Mouse (Mus musculus): ENCODE results near the gene Tfap2d. TPM values are rescaled to one million over a fixed set of nuclear protein-coding genes. Genes with fewer than 3 reads are reported as not detected.

Tfap2d gene
- polyA plus RNA-seq, 1 experiment from 2014 or later = not detected

GRCm38 (mm10) chr1:19109711-19110110 is 6.9 kb downstream of the Tfap2d start:
- WGBS = under 1% methylated on average over 16 of the region's 16 CpGs
- H3K27me3 ChIP-seq (replicated peaks) = peaks cover 93% of the 10 kb centered on the region

GRCm38 (mm10) chr1:19110211-19110610 is 7.4 kb downstream of the Tfap2d start:
- H3K27me3 ChIP-seq (replicated peaks) = peaks cover 88% of the 10 kb centered on the region
- no peaks in the 10 kb centered on the region for H3K9me3 ChIP-seq
- H3K27ac ChIP-seq (replicated peaks) = no peak overlapping the region
- H3K4me3 ChIP-seq = no peak overlapping the region
- H3K4me1 ChIP-seq = no peaks in the 10 kb centered on the region
- no peak overlapping the region for H3K4me2 ChIP-seq
- no peak for ATAC-seq (ENCODE audit: extremely low read depth, insufficient number of reproducible peaks, low FRiP score, low TSS enrichment)
- 3% methylated on average over 5 of the region's 5 CpGs for WGBS
- H3K36me3 ChIP-seq = no peaks in the 10 kb centered on the region
- H3K9ac ChIP-seq = no peak overlapping the region

More at GRCm38 (mm10) chr1:19109711-19110110, 6.9 kb downstream of the Tfap2d start:
- Histone ChIP-seq H3K27ac (replicated peaks) (no peak overlapping the region), H3K4me3 (no peak overlapping the region), H3K9me3 (no peaks in the 10 kb centered on the region), H3K36me3 (no peaks in the 10 kb centered on the region), H3K4me2 (peak overlapping the region; percentile 32; the same call in 1 of the 2 replicates), H3K4me1 (no peaks in the 10 kb centered on the region), H3K9ac (no peak overlapping the region)
- ATAC-seq (ENCODE audit: extremely low read depth, insufficient number of reproducible peaks, low FRiP score, low TSS enrichment) = no peak

GRCm38 (mm10) chr1:19111020-19111419 is 8.2 kb downstream of the Tfap2d start:
- Histone ChIP-seq H3K9me3 (no peaks in the 10 kb centered on the region), H3K36me3 (no peaks in the 10 kb centered on the region), H3K4me1 (no peaks in the 10 kb centered on the region), H3K4me2 (no peak overlapping the region), H3K27ac (replicated peaks) (no peak overlapping the region), H3K4me3 (no peak overlapping the region), H3K9ac (no peak overlapping the region), H3K27me3 (replicated peaks) (peaks cover 79% of the 10 kb centered on the region)
- 2% methylated on average over 22 of the region's 22 CpGs for WGBS
- no peak for ATAC-seq (ENCODE audit: extremely low read depth, insufficient number of reproducible peaks, low FRiP score, low TSS enrichment)

- Histone ChIP-seq H3K9ac (no peak overlapping the region), H3K36me3 (no peaks in the 10 kb centered on the region), H3K27ac (replicated peaks) (no peak overlapping the region), H3K4me1 (no peaks in the 10 kb centered on the region), H3K9me3 (no peaks in the 10 kb centered on the region), H3K27me3 (replicated peaks) (0 out of 2 replicates have a peak, but pooled peaks cover 4% of the 10 kb centered on the region), H3K4me2 (no peak overlapping the region), H3K4me3 (no peak overlapping the region)
- WGBS = 4% methylated on average over 4 of the region's 4 CpGs
- no peak for ATAC-seq (ENCODE audit: extremely low read depth, insufficient number of reproducible peaks, low FRiP score, low TSS enrichment)
These were observed 76.0 kb downstream of the Tfap2d start for GRCm38 (mm10) chr1:19178742-19179397.

- Histone ChIP-seq H3K36me3 (no peaks in the 10 kb centered on the region), H3K4me1 (peaks cover 4% of the 10 kb centered on the region; the same call in 1 of the 2 replicates), H3K27ac (replicated peaks) (no peak overlapping the region), H3K9me3 (no peaks in the 10 kb centered on the region), H3K4me3 (peak overlapping the region; percentile 46), H3K9ac (no peak overlapping the region), H3K27me3 (replicated peaks) (peaks cover 41% of the 10 kb centered on the region), H3K4me2 (peak overlapping the region; percentile 68)
- 2% methylated on average over 12 of the region's 12 CpGs for WGBS
- ATAC-seq (ENCODE audit: extremely low read depth, insufficient number of reproducible peaks, low FRiP score, low TSS enrichment) = no peak
These were observed 102.8 kb downstream of the Tfap2d start for GRCm38 (mm10) chr1:19205649-19206048.

- ATAC-seq (ENCODE audit: extremely low read depth, insufficient number of reproducible peaks, low FRiP score, low TSS enrichment) = no peak
- Histone ChIP-seq H3K36me3 (no peaks in the 10 kb centered on the region), H3K4me1 (peaks cover 4% of the 10 kb centered on the region; the same call in 1 of the 2 replicates), H3K27ac (replicated peaks) (no peak overlapping the region), H3K4me2 (peak overlapping the region; percentile 68), H3K9me3 (no peaks in the 10 kb centered on the region), H3K27me3 (replicated peaks) (peaks cover 46% of the 10 kb centered on the region), H3K4me3 (peak overlapping the region; percentile 46), H3K9ac (no peak overlapping the region)
- 1% methylated on average over 7 of the region's 7 CpGs for WGBS
These were observed 103.4 kb downstream of the Tfap2d start for GRCm38 (mm10) chr1:19206194-19206593.

GRCm38 (mm10) chr1:19207611-19208010 is 104.8 kb downstream of the Tfap2d start:
- 6% methylated on average over 4 of the region's 4 CpGs for WGBS
- H3K27ac ChIP-seq (replicated peaks) = no peak overlapping the region
- ATAC-seq (ENCODE audit: extremely low read depth, insufficient number of reproducible peaks, low FRiP score, low TSS enrichment) = no peak
- H3K27me3 ChIP-seq (replicated peaks) = peaks cover 61% of the 10 kb centered on the region
- no peak overlapping the region for H3K9ac ChIP-seq
- no peak overlapping the region for H3K4me2 ChIP-seq
- no peaks in the 10 kb centered on the region for H3K9me3 ChIP-seq
- H3K4me1 ChIP-seq = peaks cover 4% of the 10 kb centered on the region; the same call in 1 of the 2 replicates
- no peaks in the 10 kb centered on the region for H3K36me3 ChIP-seq
- no peak overlapping the region for H3K4me3 ChIP-seq

GRCm38 (mm10) chr1:19208641-19209358 is 106.0 kb downstream of the Tfap2d start, which contains the start of gene Tfap2b:
Tfap2b (plus strand) TSS chr1:19208914.
- Histone ChIP-seq H3K4me1 (peaks cover 4% of the 10 kb centered on the region; the same call in 1 of the 2 replicates), H3K36me3 (no peaks in the 10 kb centered on the region), H3K27ac (replicated peaks) (no peak within 1 kb of the TSS), H3K9me3 (no peaks in the 10 kb centered on the region), H3K4me2 (peak within 1 kb of the TSS; percentile 62), H3K27me3 (replicated peaks) (peaks cover 68% of the 10 kb centered on the region), H3K9ac (0 out of 2 replicates have a peak within 1 kb of the TSS, but pooled peaks have one; percentile 1), H3K4me3 (peak within 1 kb of the TSS; percentile 42)
- WGBS = 1% methylated on average over 26 of the region's 26 CpGs
- ATAC-seq (ENCODE audit: extremely low read depth, insufficient number of reproducible peaks, low FRiP score, low TSS enrichment) = no peak

- Histone ChIP-seq H3K9ac (no peak overlapping the region), H3K4me2 (peak overlapping the region; percentile 62), H3K36me3 (no peaks in the 10 kb centered on the region), H3K27me3 (replicated peaks) (peaks cover 74% of the 10 kb centered on the region), H3K4me1 (peaks cover 4% of the 10 kb centered on the region; the same call in 1 of the 2 replicates), H3K4me3 (peak overlapping the region; percentile 42), H3K9me3 (no peaks in the 10 kb centered on the region), H3K27ac (replicated peaks) (no peak overlapping the region)
- ATAC-seq (ENCODE audit: extremely low read depth, insufficient number of reproducible peaks, low FRiP score, low TSS enrichment) = no peak
- WGBS = under 1% methylated on average over 10 of the region's 10 CpGs
These were observed 106.5 kb downstream of the Tfap2d start for GRCm38 (mm10) chr1:19209359-19209745.

- Histone ChIP-seq H3K27me3 (replicated peaks) (peaks cover 78% of the 10 kb centered on the region), H3K27ac (replicated peaks) (no peak overlapping the region), H3K4me2 (peak overlapping the region; percentile 62), H3K36me3 (no peaks in the 10 kb centered on the region), H3K4me1 (peaks cover 4% of the 10 kb centered on the region; the same call in 1 of the 2 replicates), H3K9ac (0 out of 2 replicates have a peak overlapping the region, but pooled peaks have one; percentile 1), H3K9me3 (no peaks in the 10 kb centered on the region), H3K4me3 (peak overlapping the region; percentile 42)
- no peak for ATAC-seq (ENCODE audit: extremely low read depth, insufficient number of reproducible peaks, low FRiP score, low TSS enrichment)
- WGBS = under 1% methylated on average over 31 of the region's 31 CpGs
These were observed 107.0 kb downstream of the Tfap2d start for GRCm38 (mm10) chr1:19209776-19210175.

GRCm38 (mm10) chr1:19210215-19211032 is 107.6 kb downstream of the Tfap2d start:
- under 1% methylated on average over 29 of the region's 30 CpGs for WGBS
- Histone ChIP-seq H3K9ac (no peak overlapping the region), H3K4me3 (peak overlapping the region; percentile 42), H3K9me3 (no peaks in the 10 kb centered on the region), H3K4me1 (peaks cover 4% of the 10 kb centered on the region; the same call in 1 of the 2 replicates), H3K4me2 (peak overlapping the region; percentile 62), H3K27ac (replicated peaks) (no peak overlapping the region), H3K36me3 (no peaks in the 10 kb centered on the region), H3K27me3 (replicated peaks) (peaks cover 85% of the 10 kb centered on the region)
- no peak for ATAC-seq (ENCODE audit: extremely low read depth, insufficient number of reproducible peaks, low FRiP score, low TSS enrichment)
